Mouse (Mus musculus) limb, embryonic 15.5 days (tissue): ENCODE measurements around the gene Ppp2r5c. TPM values are rescaled to one million over a fixed set of nuclear protein-coding genes. Genes with fewer than 3 reads are reported as not detected.

Experiments used
- ATAC-seq: fragments of 200-750 bp; cut with Nextera tagmentation; 2 replicates; pipeline ENCODE4 v1.8.0; 2017; ENCODE audit warnings: low read depth, moderate TSS enrichment; ENCODE audit not compliant: insufficient number of reproducible peaks, low FRiP score, low TSS enrichment
- H3K27ac ChIP-seq: fragments of 300-500 bp; sonication (generic); 2 replicates; pipeline ENCODE4 v1.5.1; 2015; ENCODE audit warnings: moderate library complexity, mild to moderate bottlenecking, inconsistent platforms
- H3K27me3 ChIP-seq: fragments of 300-500 bp; sonication (generic); 2 replicates; pipeline ENCODE4 v1.6.1; 2015; ENCODE audit warnings: inconsistent platforms
- H3K36me3 ChIP-seq: fragments of 300-500 bp; sonication (generic); 2 replicates; pipeline ENCODE4 v1.6.1; 2015; ENCODE audit warnings: inconsistent platforms
- H3K4me1 ChIP-seq: fragments of 300-500 bp; sonication (generic); 2 replicates; pipeline ENCODE4 v1.6.1; 2015; ENCODE audit warnings: inconsistent platforms
- H3K4me2 ChIP-seq: fragments of 300-500 bp; sonication (generic); 2 replicates; pipeline ENCODE4 v1.6.1; 2015; ENCODE audit warnings: mild to moderate bottlenecking, inconsistent platforms
- H3K4me3 ChIP-seq: fragments of 300-500 bp; sonication (generic); 2 replicates; pipeline ENCODE4 v1.5.1; 2015; ENCODE audit warnings: mild to moderate bottlenecking, inconsistent platforms
- H3K9ac ChIP-seq: fragments of 300-500 bp; sonication (generic); 2 replicates; pipeline ENCODE4 v1.6.1; 2015; ENCODE audit warnings: inconsistent platforms
- H3K9me3 ChIP-seq: fragments of 300-500 bp; sonication (generic); 2 replicates; pipeline ENCODE4 v1.6.1; 2016; ENCODE audit warnings: inconsistent platforms
- WGBS: fragments of 180-500 bp; shearing (Covaris S2); methylation state at CpG from one replicate; pipeline ENCODE4 v1.1.7; 2015; 5-methylcytosine and 5-hydroxymethylcytosine counted together
- polyA plus RNA-seq: library from polyadenylated mRNA; unstranded; fragments of >200 nt; fragmentation: Nextera tagmentation; extraction: Ambion mirVana; gene quantifications from 2 replicates; pipeline ENCODE4 v1.2.1, GENCODE M21; 2015

Ppp2r5c gene
- polyA plus RNA-seq, 1 experiment from 2014 or later = 142 TPM

GRCm38 (mm10) chr12:110575926-110576325, 129.0 kb downstream of the Ppp2r5c start:
- Histone ChIP-seq H3K27ac (no peak overlapping the region), H3K9ac (no peak overlapping the region), H3K27me3 (no peaks in the 10 kb centered on the region), H3K4me3 (no peak overlapping the region), H3K4me1 (no peaks in the 10 kb centered on the region), H3K4me2 (no peak overlapping the region), H3K36me3 (peaks cover 69% of the 10 kb centered on the region), H3K9me3 (no peaks in the 10 kb centered on the region)
- no peak for ATAC-seq
- 66% methylated on average over 4 of the region's 4 CpGs for WGBS

GRCm38 (mm10) chr12:110578333-110578732, 131.4 kb downstream of the Ppp2r5c start:
- 88% methylated on average over 9 of the region's 9 CpGs for WGBS
- H3K36me3 ChIP-seq = peaks cover 54% of the 10 kb centered on the region
- ATAC-seq = no peak

GRCm38 (mm10) chr12:110588622-110589021, 141.7 kb downstream of the Ppp2r5c start:
- Histone ChIP-seq H3K4me2 (no peak overlapping the region), H3K9ac (no peak overlapping the region), H3K36me3 (no peaks in the 10 kb centered on the region), H3K27ac (no peak overlapping the region), H3K4me3 (no peak overlapping the region), H3K27me3 (no peaks in the 10 kb centered on the region), H3K4me1 (peaks cover 16% of the 10 kb centered on the region), H3K9me3 (no peaks in the 10 kb centered on the region)
- ATAC-seq = no peak
- 83% methylated on average over 6 of the region's 6 CpGs for WGBS

More at GRCm38 (mm10) chr12:110578333-110578732, 131.4 kb downstream of the Ppp2r5c start:
- H3K4me3 ChIP-seq = no peak overlapping the region
- H3K27me3 ChIP-seq = no peaks in the 10 kb centered on the region
- H3K4me1 ChIP-seq = no peaks in the 10 kb centered on the region
- H3K4me2 ChIP-seq = no peak overlapping the region
- H3K27ac ChIP-seq = no peak overlapping the region
- H3K9ac ChIP-seq = no peak overlapping the region
- H3K9me3 ChIP-seq = no peaks in the 10 kb centered on the region

GRCm38 (mm10) chr12:110590804-110591259, 143.9 kb downstream of the Ppp2r5c start:
- H3K9me3 ChIP-seq = no peaks in the 10 kb centered on the region
- peak overlapping the region; percentile 77 for H3K4me3 ChIP-seq
- WGBS = 1% methylated on average over 15 of the region's 15 CpGs
- peak overlapping the region; percentile 95 for H3K27ac ChIP-seq
- H3K27me3 ChIP-seq = no peaks in the 10 kb centered on the region
- peak overlapping the region; percentile 83 for H3K9ac ChIP-seq
- no peak for ATAC-seq
- peaks cover 16% of the 10 kb centered on the region for H3K4me1 ChIP-seq
- peak overlapping the region; percentile 87 for H3K4me2 ChIP-seq
- no peaks in the 10 kb centered on the region for H3K36me3 ChIP-seq

GRCm38 (mm10) chr12:110591260-110591883, 144.5 kb downstream of the Ppp2r5c start:
- H3K4me1 ChIP-seq = peaks cover 16% of the 10 kb centered on the region
- H3K27me3 ChIP-seq = no peaks in the 10 kb centered on the region
- H3K4me3 ChIP-seq = peak overlapping the region; percentile 77
- peak overlapping the region; percentile 90 for H3K9ac ChIP-seq
- no peaks in the 10 kb centered on the region for H3K9me3 ChIP-seq
- H3K36me3 ChIP-seq = no peaks in the 10 kb centered on the region
- peak; percentile 94 for ATAC-seq
- under 1% methylated on average over 56 of the region's 56 CpGs for WGBS
- peak overlapping the region; percentile 95 for H3K27ac ChIP-seq
- H3K4me2 ChIP-seq = peak overlapping the region; percentile 87

GRCm38 (mm10) chr12:110598527-110598926, 151.6 kb downstream of the Ppp2r5c start:
- 10% methylated on average over 7 of the region's 7 CpGs for WGBS
- H3K4me1 ChIP-seq = peaks cover 19% of the 10 kb centered on the region
- H3K4me3 ChIP-seq = no peak overlapping the region
- no peak overlapping the region for H3K9ac ChIP-seq
- no peak overlapping the region for H3K27ac ChIP-seq
- H3K4me2 ChIP-seq = no peak overlapping the region
- no peaks in the 10 kb centered on the region for H3K36me3 ChIP-seq
- H3K9me3 ChIP-seq = no peaks in the 10 kb centered on the region
- peaks cover 6% of the 10 kb centered on the region; the same call in 1 of the 2 replicates for H3K27me3 ChIP-seq
- ATAC-seq = no peak

GRCm38 (mm10) chr12:110599791-110600190, 152.9 kb downstream of the Ppp2r5c start:
- no peaks in the 10 kb centered on the region for H3K9me3 ChIP-seq
- peaks cover 25% of the 10 kb centered on the region for H3K4me1 ChIP-seq
- 60% methylated on average over 4 of the region's 4 CpGs for WGBS
- no peak overlapping the region for H3K4me2 ChIP-seq
- no peak overlapping the region for H3K9ac ChIP-seq
- H3K27me3 ChIP-seq = peaks cover 6% of the 10 kb centered on the region; the same call in 1 of the 2 replicates
- H3K27ac ChIP-seq = no peak overlapping the region
- ATAC-seq = no peak
- H3K4me3 ChIP-seq = no peak overlapping the region
- H3K36me3 ChIP-seq = no peaks in the 10 kb centered on the region

GRCm38 (mm10) chr12:110600225-110600991, 153.5 kb downstream of the Ppp2r5c start:
- Histone ChIP-seq H3K27me3 (peaks cover 6% of the 10 kb centered on the region; the same call in 1 of the 2 replicates), H3K36me3 (no peaks in the 10 kb centered on the region), H3K4me2 (peak overlapping the region; percentile 70), H3K9me3 (no peaks in the 10 kb centered on the region), H3K27ac (no peak overlapping the region), H3K9ac (peak overlapping the region; percentile 26; the same call in 1 of the 2 replicates), H3K4me3 (peak overlapping the region; percentile 100), H3K4me1 (peaks cover 25% of the 10 kb centered on the region)
- ATAC-seq = no peak
- 58% methylated on average over 13 of the region's 13 CpGs for WGBS

GRCm38 (mm10) chr12:110601241-110602218, 154.6 kb downstream of the Ppp2r5c start, which contains the start of gene Dync1h1:
Gene Dync1h1 (plus strand): TSS chr12:110601452.
- Histone ChIP-seq H3K4me3 (peak within 1 kb of the TSS; percentile 100), H3K9me3 (no peaks in the 10 kb centered on the region), H3K27ac (peak within 1 kb of the TSS; percentile 98), H3K9ac (peak within 1 kb of the TSS; percentile 98), H3K4me1 (peaks cover 27% of the 10 kb centered on the region), H3K36me3 (0 out of 2 replicates have a peak, but pooled peaks cover 3% of the 10 kb centered on the region), H3K27me3 (peaks cover 6% of the 10 kb centered on the region; the same call in 1 of the 2 replicates), H3K4me2 (peak within 1 kb of the TSS; percentile 70)
- under 1% methylated on average over 105 of the region's 105 CpGs for WGBS
- ATAC-seq = peak; percentile 92

GRCm38 (mm10) chr12:110606161-110606560, 159.2 kb downstream of the Ppp2r5c start:
- Histone ChIP-seq H3K36me3 (0 out of 2 replicates have a peak, but pooled peaks cover 7% of the 10 kb centered on the region), H3K27ac (no peak overlapping the region), H3K4me1 (peaks cover 28% of the 10 kb centered on the region), H3K27me3 (no peaks in the 10 kb centered on the region), H3K4me3 (no peak overlapping the region), H3K4me2 (no peak overlapping the region), H3K9ac (no peak overlapping the region), H3K9me3 (no peaks in the 10 kb centered on the region)
- no peak for ATAC-seq
- 85% methylated on average over 3 of the region's 3 CpGs for WGBS

- H3K4me3 ChIP-seq = no peak overlapping the region
- H3K27ac ChIP-seq = no peak overlapping the region
- H3K4me2 ChIP-seq = no peak overlapping the region
- peaks cover 28% of the 10 kb centered on the region for H3K4me1 ChIP-seq
- no peak overlapping the region for H3K9ac ChIP-seq
- no peaks in the 10 kb centered on the region for H3K9me3 ChIP-seq
- H3K27me3 ChIP-seq = no peaks in the 10 kb centered on the region
- no peak for ATAC-seq
- WGBS = 87% methylated on average over 2 of the region's 2 CpGs
- H3K36me3 ChIP-seq = peaks cover 8% of the 10 kb centered on the region; the same call in 1 of the 2 replicates
These were observed 159.8 kb downstream of the Ppp2r5c start for GRCm38 (mm10) chr12:110606676-110607075.
